Mouse (Mus musculus) CD4-positive, CD25-positive, alpha-beta regulatory T cell, adult 9 weeks (primary cell): ENCODE results near the gene Mast4. TPM values are rescaled to one million over a fixed set of nuclear protein-coding genes. Genes with fewer than 3 reads are reported as not detected.

Experiments
- polyA plus RNA-seq: library from polyadenylated mRNA; unstranded; fragments of 100-300 nt; shearing (Covaris generic); gene quantifications from one replicate; pipeline ENCODE4 v1.2.1, GENCODE M21; 2017

The Mast4 gene
- polyA plus RNA-seq: 23.0 TPM

DNA sequence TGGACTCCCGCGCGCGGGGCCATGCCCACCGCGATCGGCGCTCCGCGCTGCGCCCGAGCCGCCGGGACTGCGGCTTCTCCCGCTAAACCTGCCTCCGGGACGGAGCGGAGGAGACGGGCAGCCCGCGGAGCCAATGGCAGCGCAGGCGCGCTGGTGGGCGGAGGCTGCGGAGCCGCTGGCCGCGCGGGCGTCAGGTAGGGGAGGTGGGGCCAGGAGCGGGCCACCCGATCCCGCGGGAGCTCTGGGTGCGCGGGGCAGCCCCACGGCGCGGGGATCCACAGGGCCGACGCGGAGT lies at the start of gene Mast4:
TSS of gene Mast4 (minus strand) at position 106 of the 295 bp plus-strand sequence.

DNA sequence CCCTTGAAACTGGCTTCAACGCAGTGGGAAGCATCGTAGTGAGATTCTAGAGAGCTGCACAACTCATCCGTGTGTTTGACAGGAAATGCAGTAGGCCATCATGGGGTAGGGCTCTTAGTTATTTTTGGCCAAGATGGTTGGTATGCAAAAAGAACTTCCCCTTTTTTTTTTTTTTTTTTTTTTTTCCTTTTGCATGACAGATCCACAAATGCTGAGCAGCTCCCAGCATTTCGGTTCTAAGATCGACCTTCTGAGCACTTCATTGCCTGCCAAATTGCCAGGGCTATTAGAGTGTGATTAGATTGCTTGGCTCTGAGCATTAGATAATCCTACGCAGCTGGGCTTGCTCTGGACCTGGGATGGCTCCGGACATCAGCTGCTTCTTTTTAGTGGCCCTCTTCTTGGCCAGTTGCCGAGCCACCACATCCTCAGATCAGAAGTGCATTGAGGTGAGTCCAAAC lies 640.9 kb downstream of the Mast4 start, which contains the start of gene Cd180:
TSS of gene Cd180 (plus strand) at position 218 of the 461 bp plus-strand sequence.

